Mouse (Mus musculus) E14TG2a.4 (cell line): Measurements from ENCODE around the gene Map3k6.

ENCODE experiments used
- CTCF ChIP-seq: conservative IDR thresholded peaks from 2 replicates; pipeline ENCODE4 v1.5.1; 2014; ENCODE audit warnings: low read length
- NANOG ChIP-seq: IDR thresholded peaks from 2 replicates; pipeline ENCODE4 v1.6.1; 2014; ENCODE audit warnings: borderline replicate concordance, low read length, mixed read lengths

GRCm38 (mm10) chr4:133213661-133214060, 27.0 kb upstream of the Map3k6 start:
- TF ChIP-seq CTCF (no peak), NANOG (no peak)
